Mouse (Mus musculus) cerebellum, adult 2 months (tissue): ENCODE measurements at regions not wholly inside any gene's neighbourhood (a gene's known extent, or its start where the extent isn't known, plus 50 kb on each side); places are given as distances from the start of the nearest gene placed in this dataset.

Experiments
- CTCF ChIP-seq: fragments of 200-500 bp; IDR thresholded peaks from 2 replicates; pipeline ENCODE4 v1.5.1; 2011; ENCODE audit warnings: low read depth, mild to moderate bottlenecking, control low read depth, low read length, moderate library complexity, borderline replicate concordance; ENCODE audit not compliant: insufficient read depth
- POLR2A ChIP-seq: fragments of 200-500 bp; IDR thresholded peaks from 2 replicates; pipeline ENCODE4 v1.6.1; 2011; ENCODE audit warnings: low read length, control low read depth, borderline replicate concordance; ENCODE audit not compliant: insufficient read depth

GRCm38 (mm10) chr4:12784479-12784878 lies 612.7 kb upstream of the Fam92a start:
- TF ChIP-seq POLR2A (no peak), CTCF (no peak)
